Comparison of ENCODE assay signal across 16 mouse cellular contexts in the genomic region with DNA sequence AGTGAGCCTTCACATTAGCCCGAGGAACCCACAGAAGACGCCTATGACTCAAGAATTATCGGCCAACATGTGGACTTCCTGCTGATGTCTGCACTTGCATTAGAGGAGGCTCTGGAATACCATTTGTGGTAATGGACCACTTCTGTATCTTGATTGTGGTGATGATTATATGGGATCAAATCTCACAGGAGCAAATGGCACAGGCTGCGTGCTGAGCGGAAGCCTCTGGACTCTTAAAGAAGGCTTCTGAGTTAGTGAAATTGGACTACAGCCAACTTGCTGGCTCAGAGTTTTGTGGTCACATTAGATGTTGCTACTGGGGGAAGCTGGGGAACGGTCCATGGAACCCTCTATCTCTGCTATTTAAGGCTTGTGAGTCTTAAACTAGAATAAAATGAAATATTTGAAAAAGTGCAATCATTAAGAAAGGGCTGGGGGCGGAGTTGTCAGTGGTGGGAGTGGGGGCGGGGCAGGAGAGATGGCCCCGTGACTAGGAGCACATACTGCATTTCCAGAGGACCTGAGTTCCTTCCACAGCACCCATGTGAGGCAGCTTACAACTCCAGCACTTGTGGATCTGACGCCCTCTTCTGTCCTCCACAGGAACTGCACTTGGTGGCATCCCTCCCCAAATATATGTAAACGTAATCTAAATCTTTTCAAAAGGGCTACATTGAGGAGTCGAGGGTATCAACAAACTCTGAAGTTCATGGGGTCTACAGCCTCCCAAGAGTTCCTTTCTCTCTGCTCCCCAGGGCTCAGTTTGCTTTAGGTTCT. TPM values are rescaled to one million over a fixed set of nuclear protein-coding genes. Genes with fewer than 3 reads are reported as not detected.
A peak's percentile ranks its signal among the peaks of the same experiment; 100 is the strongest.
DNase-seq lines count a peak whose midpoint lies in the region; TF ChIP-seq lines count a peak whose summit lies in the region.
"Had no signal": no experiment of that assay in that cellular context is flagged by ENCODE, and none has a peak within 500 bp of the region (broad histone marks: within the 10 kb centered on the region; RNA-seq: fewer than 3 reads in every experiment).

No protein-coding gene starts in this region.

- no peak overlapping the region for H3K4me3 ChIP-seq in left cerebral cortex, adult 2 months
- H3K4me3 ChIP-seq in E14TG2a.4 (replicated peaks; ENCODE audit: low read length) (no peak overlapping the region), MEL (ENCODE audit: control insufficient read depth in 1 of 2, insufficient read depth in 1 of 2, low read depth in 2 of 2, low read length in 2 of 2) (no peak overlapping the region), myocyte (no peak overlapping the region)
- H3K4me3 ChIP-seq: gastrocnemius, adult 2 months; heart, embryonic 15.5 days; liver, embryonic 15.5 days had no signal

- peak overlapping the region; percentile 3 for H3K4me2 ChIP-seq in myocyte (ENCODE audit: low read depth)
- H3K4me2 ChIP-seq: heart, embryonic 15.5 days; liver, embryonic 15.5 days; midbrain, embryonic 11.5 days had no signal

- intact Hi-C loops in left cerebral cortex, adult 2 months (cut with DNase I), result no loop called here
- intact Hi-C loops in left cerebral cortex, postnatal 14 days (cut with DNase I), result no loop called here

- TF ChIP-seq EP300 in MEL (IDR thresholded peaks at IDR 0.05; ENCODE audit: low read depth in 1 of 2, low read length in 2 of 2), result peak; percentile 37 to 57; a peak in 2 of 4 replicates

- TF ChIP-seq POLR2A in MEL (IDR thresholded peaks at IDR 0.05; ENCODE audit: control insufficient read depth in 1 of 2, insufficient read depth in 1 of 2, low read depth in 1 of 2, low read length in 2 of 2, poor library complexity in 1 of 2), result no peak
- TF ChIP-seq POLR2A in myocyte (IDR thresholded peaks at IDR 0.05; ENCODE audit: insufficient read length, low read depth), result no peak

- peaks cover 34% of the 10 kb centered on the region for H3K4me1 ChIP-seq in E14TG2a.4 (replicated peaks; ENCODE audit: low read depth, low read length)
- peaks cover 0 to 13% of the 10 kb centered on the region in 2 experiments; a peak in 2 of 4 replicates for H3K4me1 ChIP-seq in MEL (ENCODE audit: control insufficient read depth in 1 of 2, insufficient read depth in 2 of 2, low read length in 2 of 2)
- H3K4me1 ChIP-seq: heart, embryonic 15.5 days had no signal

- peak; percentile 3 for TF ChIP-seq CTCF in left cerebral cortex, adult 2 months (IDR thresholded peaks at IDR 0.05)
- TF ChIP-seq CTCF in E14TG2a.4 (conservative IDR thresholded peaks at IDR 0.05; ENCODE audit: low read length) (peak; percentile 46), MEL (IDR thresholded peaks at IDR 0.05 in 2 of 3, conservative IDR thresholded peaks at IDR 0.05 in 1 of 3; ENCODE audit: control insufficient read depth in 1 of 3, insufficient read depth in 1 of 3, low read depth in 2 of 3, low read length in 3 of 3, poor library complexity in 1 of 3, severe bottlenecking in 1 of 3) (peak; percentile 36 to 55 (median 44); a peak in 5 of 6 replicates)

- H3K9me3 ChIP-seq in E14TG2a.4 (ENCODE audit: low read length), result no peaks in the 10 kb centered on the region
- no peaks in the 10 kb centered on the region for H3K9me3 ChIP-seq in MEL (replicated peaks; ENCODE audit: insufficient read depth, low read length)
- H3K9me3 ChIP-seq: heart, embryonic 15.5 days; liver, embryonic 15.5 days had no signal

- DNase-seq in left cerebral cortex, adult 2 months (ENCODE audit: extremely low spot score in 1 of 2, low spot score in 2 of 2), result no peak
- DNase-seq in left cerebral cortex, postnatal 14 days (ENCODE audit: low spot score in 2 of 2), result no peak
- peak; percentile 84 for DNase-seq in MEL (ENCODE audit: low read depth, low spot score)
- no peak for DNase-seq in urinary bladder, postnatal 36 days (ENCODE audit: low spot score in 2 of 2)
- DNase-seq in right cerebral cortex, adult 2 months (ENCODE audit: low spot score in 2 of 2), result no peak
- DNase-seq: cerebellum, postnatal 25 days; gastrocnemius, adult 2 months; heart, adult 11 months; lung, postnatal 4 days; retina, postnatal 1 day had no signal

- no peak overlapping the region for H3ac ChIP-seq in myocyte (ENCODE audit: control insufficient read depth, insufficient read length)

- no peak overlapping the region for H3K27ac ChIP-seq in left cerebral cortex, adult 2 months
- no peak overlapping the region for H3K27ac ChIP-seq in MEL (ENCODE audit: control insufficient read depth, low read depth, low read length)
- H3K27ac ChIP-seq: gastrocnemius, adult 2 months; heart, embryonic 15.5 days; liver, embryonic 15.5 days had no signal

- H3K9ac ChIP-seq in MEL (ENCODE audit: control insufficient read depth, low read depth, low read length, poor library complexity, severe bottlenecking), result no peak overlapping the region
- H3K9ac ChIP-seq: heart, embryonic 15.5 days; liver, embryonic 15.5 days had no signal

- H3K36me3 ChIP-seq in E14TG2a.4 (ENCODE audit: insufficient read depth, low read length), result no peaks in the 10 kb centered on the region
- peaks cover 0 to 3% of the 10 kb centered on the region in 2 experiments; a peak in 2 of 4 replicates for H3K36me3 ChIP-seq in MEL (ENCODE audit: control insufficient read depth in 1 of 2, insufficient read depth in 2 of 2, low read length in 2 of 2)
- H3K36me3 ChIP-seq in myocyte (ENCODE audit: control insufficient read depth, insufficient read depth), result no peaks in the 10 kb centered on the region
- H3K36me3 ChIP-seq: heart, embryonic 15.5 days; liver, embryonic 15.5 days had no signal

- TF ChIP-seq RAD21 in MEL (IDR thresholded peaks at IDR 0.05; ENCODE audit: low read depth, low read length), result peak; percentile 27

- H3K27me3 ChIP-seq in E14TG2a.4 (ENCODE audit: insufficient read depth, low read length), result peaks cover 48% of the 10 kb centered on the region
- no peaks in the 10 kb centered on the region for H3K27me3 ChIP-seq in MEL (ENCODE audit: control insufficient read depth in 1 of 2, insufficient read depth in 2 of 2, low read length in 2 of 2)
- no peaks in the 10 kb centered on the region for H3K27me3 ChIP-seq in myocyte (ENCODE audit: control insufficient read depth, insufficient read depth, insufficient read length)

- H3K79me2 ChIP-seq in MEL (ENCODE audit: control insufficient read depth, insufficient read depth, low read length, poor library complexity) (no peaks in the 10 kb centered on the region), myocyte (ENCODE audit: control insufficient read depth, insufficient read depth) (no peaks in the 10 kb centered on the region)

TF ChIP-seq in MEL, 35 proteins besides CTCF, POLR2A, EP300 and RAD21:
- TF ChIP-seq GATA1 (IDR thresholded peaks at IDR 0.05; ENCODE audit: low read depth, low read length) (no peak; the same call in 1 of the 2 replicates), SMC3 (IDR thresholded peaks at IDR 0.05; ENCODE audit: low read depth, low read length) (peak; percentile 46), RCOR1 (IDR thresholded peaks at IDR 0.05; ENCODE audit: low read depth, low read length) (no peak), USF1 (IDR thresholded peaks at IDR 0.05; ENCODE audit: low read depth, low read length) (0 out of 2 replicates have a peak, but pooled peaks have one; percentile 21), ETS1 (IDR thresholded peaks at IDR 0.05; ENCODE audit: low read depth, low read length) (peak; percentile 50)

TF ChIP-seq in myocyte, 11 proteins besides CTCF, POLR2A, EP300 and RAD21:
- TF ChIP-seq MYOD1 (IDR thresholded peaks at IDR 0.05; ENCODE audit: control insufficient read depth in 1 of 3, insufficient read length in 2 of 3, low read depth in 2 of 3) (peak in 2 of 3 experiments; percentile 38 to 47), MAX (IDR thresholded peaks at IDR 0.05; ENCODE audit: low read depth) (peak; percentile 22), USF1 (IDR thresholded peaks at IDR 0.05; ENCODE audit: low read depth) (no peak), TCF12 (IDR thresholded peaks at IDR 0.05; ENCODE audit: insufficient read depth, poor library complexity, severe bottlenecking) (peak; percentile 37), CEBPB (IDR thresholded peaks at IDR 0.05; ENCODE audit: insufficient read depth, poor library complexity, severe bottlenecking) (no peak), REST (IDR thresholded peaks at IDR 0.05; ENCODE audit: insufficient read depth, insufficient read length) (no peak), POLR2AphosphoS2 (IDR thresholded peaks at IDR 0.05; ENCODE audit: insufficient read length, low read depth) (no peak), MYOG (IDR thresholded peaks at IDR 0.05; ENCODE audit: control insufficient read depth in 1 of 3, insufficient read depth in 1 of 3, insufficient read length in 2 of 3, low read depth in 2 of 3) (peak in 1 of 3 experiments; percentile 15), SRF (IDR thresholded peaks at IDR 0.05; ENCODE audit: control insufficient read depth, insufficient read length, low read depth) (peak; percentile 84), TCF3 (IDR thresholded peaks at IDR 0.05; ENCODE audit: insufficient read length, low read depth) (no peak), E2F4 (IDR thresholded peaks at IDR 0.05; ENCODE audit: insufficient read depth) (no peak)
TF ChIP-seq in myocyte: peak in this region for 5.

RNA-seq across cellular contexts. Expression of gene Ifnlr1, which starts 56.1 kb away (rescaled TPM):
- under 1 TPM; 0.16 to 0.25 TPM for total RNA-seq in left cerebral cortex, adult 2 months (2021)
- total RNA-seq in left cerebral cortex, postnatal 14 days (2021), result under 1 TPM; 0.35 to 0.40 TPM
- not detected in 2 replicates for total RNA-seq in MEL (2012; rRNA removed)
- under 1 TPM in 1 of 2 experiments, not detected in 1; 0.03 TPM for polyA plus RNA-seq in MEL (2012; ENCODE audit: insufficient read depth in 1 of 2, insufficient read length in 2 of 2, low read depth in 1 of 2, low replicate concordance in 2 of 2, missing spikeins in 1 of 2)
- not detected for polyA plus RNA-seq in myocyte (2012; fragmentation: generic; extraction: Trizol)

RNA-seq across cellular contexts. Expression of gene Grhl3, which starts 56.6 kb away (rescaled TPM):
- total RNA-seq in left cerebral cortex, adult 2 months (2021), result 1 to 10 TPM in 1 of 2 experiments, under 1 TPM in 1; 0.86 to 1.5 TPM
- total RNA-seq in left cerebral cortex, postnatal 14 days (2021), result 1 to 10 TPM in 1 of 2 experiments, under 1 TPM in 1; 0.95 to 1.4 TPM
- not detected in 2 replicates for total RNA-seq in MEL (2012; rRNA removed)
- polyA plus RNA-seq in MEL (2012; ENCODE audit: insufficient read depth in 1 of 2, insufficient read length in 2 of 2, low read depth in 1 of 2, low replicate concordance in 2 of 2, missing spikeins in 1 of 2), result not detected
- polyA plus RNA-seq in myocyte (2012; fragmentation: generic; extraction: Trizol), result 0.95 TPM
- total RNA-seq: gastrocnemius, adult 2 months; hematopoietic stem cell, adult 5-6 weeks had no signal
